Mouse (Mus musculus) olfactory bulb, adult 2 months (tissue): ENCODE data around the gene Slx4ip. TPM values are rescaled to one million over a fixed set of nuclear protein-coding genes. Genes with fewer than 3 reads are reported as not detected.
A peak's percentile ranks its signal among the peaks of the same experiment; 100 is the strongest.

Experiments
- H3K27ac ChIP-seq: fragments of 200-500 bp; 2 replicates; pipeline ENCODE4 v1.5.1; 2012; ENCODE audit warnings: low read depth, low read length; ENCODE audit not compliant: insufficient read depth
- H3K4me1 ChIP-seq: fragments of 200-500 bp; 2 replicates; pipeline ENCODE4 v1.6.1; 2012; ENCODE audit warnings: low read length; ENCODE audit not compliant: control insufficient read depth, insufficient read depth
- H3K4me3 ChIP-seq: fragments of 200-500 bp; 2 replicates; pipeline ENCODE4 v1.5.1; 2012; ENCODE audit warnings: mild to moderate bottlenecking, low read depth, low read length, moderate library complexity; ENCODE audit not compliant: insufficient read depth
- CTCF ChIP-seq: fragments of 200-500 bp; IDR thresholded peaks from 2 replicates; pipeline ENCODE4 v1.5.1; 2012; ENCODE audit warnings: low read depth, mild to moderate bottlenecking, low read length, moderate library complexity; ENCODE audit not compliant: insufficient read depth
- POLR2A ChIP-seq: fragments of 200-500 bp; IDR thresholded peaks from 2 replicates; pipeline ENCODE4 v1.6.1; 2012; ENCODE audit warnings: mild to moderate bottlenecking, low read depth, low read length, moderate library complexity; ENCODE audit not compliant: insufficient read depth
- WGBS: fragments of 180-500 bp; shearing (Covaris S2); methylation state at CpG from one replicate; pipeline ENCODE4 v1.1.7; 2018; 5-methylcytosine and 5-hydroxymethylcytosine counted together
- polyA plus RNA-seq: library from polyadenylated mRNA; stranded (reverse); fragments of >200 nt; gene quantifications from 2 replicates; pipeline ENCODE4 v1.2.4, GENCODE M21; 2012; ENCODE audit warnings: low replicate concordance; ENCODE audit not compliant: missing spikeins, insufficient read depth, insufficient read length

Gene Slx4ip
- polyA plus RNA-seq, 1 experiment = not detected

- TF ChIP-seq POLR2A = no peak
- TF ChIP-seq CTCF = no peak
- H3K4me1 ChIP-seq = peaks cover 20% of the 10 kb centered on the region
- H3K4me3 ChIP-seq = peak within 1 kb of the TSS; percentile 60
- whole genome bisulfite sequencing = under 1% methylated on average over 59 of the region's 59 CpGs
- 0 out of 2 replicates have a peak within 1 kb of the TSS, but pooled peaks have one; percentile 4 for H3K27ac ChIP-seq
Observed at GRCm38 (mm10) chr2:137116025-137116674, 225.1 kb downstream of the Slx4ip start, which contains the start of gene Jag1. Jag1 (minus strand) TSS chr2:137116644.

- peak; percentile 71 for TF ChIP-seq POLR2A
- TF ChIP-seq CTCF = no peak
- Histone ChIP-seq H3K27ac (0 out of 2 replicates have a peak overlapping the region, but pooled peaks have one; percentile 4), H3K4me3 (peak overlapping the region; percentile 60), H3K4me1 (peaks cover 20% of the 10 kb centered on the region)
- under 1% methylated on average over 61 of the region's 61 CpGs for WGBS
Observed at GRCm38 (mm10) chr2:137116675-137117320, 225.8 kb downstream of the Slx4ip start.

DNA sequence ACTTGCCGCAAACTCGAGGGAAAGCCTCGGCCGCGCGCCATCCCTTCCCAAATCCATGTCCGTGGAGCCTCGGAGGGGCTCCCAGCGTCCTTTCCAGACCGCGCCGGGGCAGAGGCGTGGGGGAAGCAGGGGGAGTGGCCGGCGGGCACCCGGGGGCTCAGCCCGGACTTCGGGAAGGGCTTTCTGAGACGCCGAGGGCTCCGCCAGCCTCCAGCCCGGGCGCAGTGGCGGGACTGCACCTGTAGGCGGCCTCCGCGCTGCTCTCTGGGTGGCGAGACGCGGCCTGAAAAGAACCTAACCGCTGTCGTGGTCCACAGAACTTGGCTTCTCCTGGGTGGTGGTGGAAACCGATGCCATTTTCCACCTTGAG is 226.3 kb downstream of the Slx4ip start:
- 0 out of 2 replicates have a peak overlapping the region, but pooled peaks have one; percentile 4 for H3K27ac ChIP-seq
- 2% methylated on average over 33 of the region's 33 CpGs for WGBS

More for the DNA sequence above, 226.3 kb downstream of the Slx4ip start:
- peaks cover 20% of the 10 kb centered on the region for H3K4me1 ChIP-seq
- TF ChIP-seq POLR2A = no peak
- TF ChIP-seq CTCF = peak; percentile 70
- H3K4me3 ChIP-seq = peak overlapping the region; percentile 60

Other genes with a start within 250 kb of the Slx4ip start
- gene Snap25, start 177.8 kb upstream of the Slx4ip start, polyA plus RNA-seq = 956 and 1,571 TPM in 2 replicates
- gene AL731706.2, start 5.5 kb upstream of the Slx4ip start, polyA plus RNA-seq = not detected in 2 replicates
- gene AL731706.1, start 171 bp downstream of the Slx4ip start, polyA plus RNA-seq = not detected in 2 replicates
- gene Mkks, start 171 bp downstream of the Slx4ip start, polyA plus RNA-seq = not detected in 2 replicates
- gene Jag1, start 225.4 kb downstream of the Slx4ip start, polyA plus RNA-seq = not detected in 2 replicates